In the genomic region with DNA sequence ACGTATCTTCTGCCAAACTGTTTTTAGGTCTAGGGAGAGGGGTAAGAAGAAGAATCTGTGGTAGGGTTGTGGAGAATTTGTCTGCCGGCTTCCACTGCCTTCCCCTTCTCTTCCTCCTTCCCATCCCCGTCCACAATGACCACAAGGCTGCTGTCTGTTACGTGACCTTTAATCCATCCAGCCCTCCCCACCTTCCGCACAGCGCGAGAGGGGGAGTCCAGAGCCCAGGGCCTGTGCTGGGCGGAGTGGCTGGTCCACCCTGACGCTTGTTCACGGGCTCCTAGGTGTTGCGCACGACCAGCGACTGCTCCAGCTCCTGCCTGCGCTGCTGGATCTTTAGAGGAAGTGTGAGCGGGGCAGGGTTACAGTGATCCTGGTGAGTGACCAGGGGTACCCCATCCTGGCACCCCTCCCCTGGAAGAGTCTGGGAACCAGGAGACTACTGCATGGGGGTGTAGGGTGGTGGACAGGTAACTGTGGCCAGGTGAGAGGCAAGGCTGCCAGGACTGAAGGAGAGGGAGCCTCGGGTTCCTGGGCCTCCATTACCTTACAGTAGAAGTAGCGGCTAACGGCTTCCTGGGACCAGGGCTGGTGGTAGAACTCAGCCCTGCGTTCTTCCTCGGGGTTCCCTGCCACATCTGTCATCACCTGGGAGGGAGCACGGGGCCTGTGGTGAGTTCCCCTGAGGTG, we compare ENCODE assay signal across 14 mouse cellular contexts. TPM values are rescaled to one million over a fixed set of nuclear protein-coding genes. Genes with fewer than 3 reads are reported as not detected.
DNase-seq lines count a peak whose midpoint lies in the region; ATAC-seq and TF ChIP-seq lines count a peak whose summit lies in the region.
"Had no signal": no experiment of that assay in that cellular context is flagged by ENCODE, and none has a peak within 500 bp of the region (broad histone marks: within the 10 kb centered on the region; RNA-seq: fewer than 3 reads in every experiment).

No protein-coding gene starts in this region.

- peaks cover 20% of the 10 kb centered on the region for H3K27me3 ChIP-seq in hindbrain, embryonic 13.5 days
- no peaks in the 10 kb centered on the region for H3K27me3 ChIP-seq in hindbrain, postnatal 0 days (ENCODE audit: insufficient read depth, low read length)
- peaks cover 22% of the 10 kb centered on the region for H3K27me3 ChIP-seq in midbrain, embryonic 12.5 days
- H3K27me3 ChIP-seq in midbrain, embryonic 14.5 days (ENCODE audit: control insufficient read depth, insufficient read depth, low read length): no peaks in the 10 kb centered on the region
- H3K27me3 ChIP-seq in intestine, embryonic 14.5 days (replicated peaks; ENCODE audit: control insufficient read depth, insufficient read depth, low read length): no peaks in the 10 kb centered on the region
- H3K27me3 ChIP-seq: limb, embryonic 13.5 days had no signal

- DNase-seq in hindbrain, postnatal 0 days (ENCODE audit: low spot score): no peak
- DNase-seq in midbrain, embryonic 14.5 days: no peak
- DNase-seq in intestine, embryonic 14.5 days (ENCODE audit: low spot score): no peak
- DNase-seq in gastrocnemius, adult 8-10 months (ENCODE audit: low spot score in 2 of 2): no peak
- no peak for DNase-seq in layer of hippocampus, adult 8-10 months (ENCODE audit: low spot score in 2 of 2)
- DNase-seq: thymus, postnatal 14 days had no signal

- H3K4me1 ChIP-seq in hindbrain, embryonic 13.5 days (replicated peaks): peaks cover 56% of the 10 kb centered on the region
- H3K4me1 ChIP-seq in hindbrain, postnatal 0 days (ENCODE audit: insufficient read depth, low read length): peaks cover 16% of the 10 kb centered on the region
- peaks cover 58% of the 10 kb centered on the region for H3K4me1 ChIP-seq in midbrain, embryonic 12.5 days
- peaks cover 27% of the 10 kb centered on the region for H3K4me1 ChIP-seq in midbrain, embryonic 14.5 days (ENCODE audit: control insufficient read depth, insufficient read depth, low read length)
- peaks cover 8% of the 10 kb centered on the region for H3K4me1 ChIP-seq in intestine, embryonic 14.5 days (replicated peaks; ENCODE audit: control insufficient read depth, insufficient read depth, low read length)

- peaks cover 71% of the 10 kb centered on the region for H3K36me3 ChIP-seq in hindbrain, embryonic 13.5 days
- peaks cover 17% of the 10 kb centered on the region for H3K36me3 ChIP-seq in hindbrain, postnatal 0 days (ENCODE audit: insufficient read depth, low read length)
- H3K36me3 ChIP-seq in midbrain, embryonic 12.5 days: peaks cover 75% of the 10 kb centered on the region
- H3K36me3 ChIP-seq in midbrain, embryonic 14.5 days (ENCODE audit: control insufficient read depth, insufficient read depth, low read length): peaks cover 68% of the 10 kb centered on the region
- peaks cover 50% of the 10 kb centered on the region for H3K36me3 ChIP-seq in intestine, embryonic 14.5 days (ENCODE audit: control insufficient read depth, insufficient read depth, low read length)

- H3K4me2 ChIP-seq in hindbrain, embryonic 13.5 days: no peak overlapping the region
- H3K4me2 ChIP-seq in hindbrain, postnatal 0 days (ENCODE audit: low read depth, low read length): no peak overlapping the region
- H3K4me2 ChIP-seq in midbrain, embryonic 12.5 days (replicated peaks): no peak overlapping the region
- no peak overlapping the region for H3K4me2 ChIP-seq in midbrain, embryonic 14.5 days (ENCODE audit: low read length)
- 0 out of 2 replicates have a peak overlapping the region, but pooled peaks have one; percentile 3 for H3K4me2 ChIP-seq in intestine, embryonic 14.5 days (ENCODE audit: low read length)
- H3K4me2 ChIP-seq: limb, embryonic 13.5 days had no signal

- no peak for ATAC-seq in hindbrain, embryonic 13.5 days (ENCODE audit: low FRiP score)
- no peak for ATAC-seq in hindbrain, postnatal 0 days
- ATAC-seq in midbrain, embryonic 12.5 days (ENCODE audit: low FRiP score, low read depth): no peak
- ATAC-seq in midbrain, embryonic 14.5 days (ENCODE audit: low FRiP score, low TSS enrichment): no peak
- no peak for ATAC-seq in intestine, embryonic 14.5 days (replicated peaks; ENCODE audit: low FRiP score, low TSS enrichment, low read depth)
- ATAC-seq in megakaryocyte, adult 5-6 weeks (ENCODE audit: poor library complexity, severe bottlenecking): peak; percentile 40

- peak overlapping the region; percentile 53; the same call in 1 of the 2 replicates for H3K9ac ChIP-seq in hindbrain, embryonic 13.5 days
- H3K9ac ChIP-seq in hindbrain, postnatal 0 days (replicated peaks; ENCODE audit: low read length): no peak overlapping the region
- 0 out of 2 replicates have a peak overlapping the region, but pooled peaks have one; percentile 15 for H3K9ac ChIP-seq in midbrain, embryonic 12.5 days (replicated peaks)
- H3K9ac ChIP-seq in midbrain, embryonic 14.5 days (replicated peaks; ENCODE audit: low read length): no peak overlapping the region
- no peak overlapping the region for H3K9ac ChIP-seq in intestine, embryonic 14.5 days (ENCODE audit: low read length)

- H3K4me3 ChIP-seq in hindbrain, embryonic 13.5 days: no peak overlapping the region
- no peak overlapping the region for H3K4me3 ChIP-seq in hindbrain, postnatal 0 days (ENCODE audit: low read length)
- no peak overlapping the region for H3K4me3 ChIP-seq in midbrain, embryonic 12.5 days
- H3K4me3 ChIP-seq in midbrain, embryonic 14.5 days (replicated peaks; ENCODE audit: low read depth, low read length): no peak overlapping the region
- no peak overlapping the region for H3K4me3 ChIP-seq in intestine, embryonic 14.5 days (ENCODE audit: low read depth, low read length)
- H3K4me3 ChIP-seq: limb, embryonic 13.5 days had no signal

- H3K27ac ChIP-seq in hindbrain, embryonic 13.5 days: no peak overlapping the region
- H3K27ac ChIP-seq in hindbrain, postnatal 0 days: no peak overlapping the region
- H3K27ac ChIP-seq in midbrain, embryonic 12.5 days (replicated peaks): no peak overlapping the region
- H3K27ac ChIP-seq in midbrain, embryonic 14.5 days (replicated peaks; ENCODE audit: low read depth, low read length): no peak overlapping the region
- H3K27ac ChIP-seq in intestine, embryonic 14.5 days (ENCODE audit: low read depth): no peak overlapping the region
- H3K27ac ChIP-seq: limb, embryonic 13.5 days had no signal

- no peak for TF ChIP-seq CTCF in hindbrain, postnatal 0 days (IDR thresholded peaks at IDR 0.05; ENCODE audit: low read depth)

- H3K9me3 ChIP-seq in hindbrain, embryonic 13.5 days: no peaks in the 10 kb centered on the region
- H3K9me3 ChIP-seq in hindbrain, postnatal 0 days (ENCODE audit: low read length): no peaks in the 10 kb centered on the region
- H3K9me3 ChIP-seq in midbrain, embryonic 12.5 days: no peaks in the 10 kb centered on the region
- no peaks in the 10 kb centered on the region for H3K9me3 ChIP-seq in midbrain, embryonic 14.5 days (ENCODE audit: control insufficient read depth, low read length)
- H3K9me3 ChIP-seq in intestine, embryonic 14.5 days (ENCODE audit: control insufficient read depth, low read length): no peaks in the 10 kb centered on the region
- H3K9me3 ChIP-seq: limb, embryonic 13.5 days had no signal

- WGBS in hindbrain, embryonic 13.5 days: 68% methylated on average over 21 of the region's 21 CpGs
- WGBS in hindbrain, postnatal 0 days: 76% methylated on average over 21 of the region's 21 CpGs
- 67% methylated on average over 21 of the region's 21 CpGs for WGBS in midbrain, embryonic 12.5 days
- WGBS in midbrain, embryonic 14.5 days: 65% methylated on average over 21 of the region's 21 CpGs
- 66% methylated on average over 21 of the region's 21 CpGs for whole genome bisulfite sequencing in intestine, embryonic 14.5 days

RNA-seq across cellular contexts. Expression of gene Chpf2, which starts 6.1 kb away (rescaled TPM):
- 17.4 and 19.9 TPM in 2 replicates for polyA plus RNA-seq in hindbrain, embryonic 13.5 days (2015; fragmentation: Nextera tagmentation; extraction: Ambion mirVana)
- 38.3 and 46.2 TPM in 2 replicates for total RNA-seq in hindbrain, postnatal 0 days (2014; rRNA removed)
- 25.0 and 26.9 TPM in 2 replicates for polyA plus RNA-seq in hindbrain, postnatal 0 days (2015; fragmentation: Nextera tagmentation; extraction: Ambion mirVana)
- polyA plus RNA-seq in midbrain, embryonic 12.5 days (2016; fragmentation: Nextera tagmentation; extraction: Ambion mirVana): 18.3 and 22.1 TPM in 2 replicates
- polyA plus RNA-seq in midbrain, embryonic 14.5 days (2014; fragmentation: Nextera tagmentation; extraction: Ambion mirVana): 12.4 and 19.4 TPM in 2 replicates
- polyA plus RNA-seq in intestine, embryonic 14.5 days (2014; fragmentation: Nextera tagmentation; extraction: Ambion mirVana): 8.6 and 10.6 TPM in 2 replicates
- 5.0 and 5.1 TPM in 2 replicates for total RNA-seq in megakaryocyte, adult 5-6 weeks (2015)
- 11.3 and 13.5 TPM in 2 replicates for total RNA-seq in megakaryocyte, adult 5-6 weeks (2017)
- total RNA-seq in gastrocnemius, adult 8-10 months (2022): 10 to 100 TPM in 3 of 4 experiments, 1 to 10 TPM in 1; 8.5 to 14.5 (median 12.4) TPM
- 10 to 100 TPM; 68.4 to 78.7 (median 75.5) TPM for total RNA-seq in layer of hippocampus, adult 8-10 months (2022)

RNA-seq across cellular contexts. Expression of gene Abcf2, which starts 15.3 kb away (rescaled TPM):
- polyA plus RNA-seq in hindbrain, embryonic 13.5 days (2015; fragmentation: Nextera tagmentation; extraction: Ambion mirVana): 91.6 and 92.3 TPM in 2 replicates
- total RNA-seq in hindbrain, postnatal 0 days (2014; rRNA removed): 60.6 and 65.6 TPM in 2 replicates
- 65.4 and 66.5 TPM in 2 replicates for polyA plus RNA-seq in hindbrain, postnatal 0 days (2015; fragmentation: Nextera tagmentation; extraction: Ambion mirVana)
- polyA plus RNA-seq in midbrain, embryonic 12.5 days (2016; fragmentation: Nextera tagmentation; extraction: Ambion mirVana): 126 TPM in 2 replicates
- 79.3 and 88.1 TPM in 2 replicates for polyA plus RNA-seq in midbrain, embryonic 14.5 days (2014; fragmentation: Nextera tagmentation; extraction: Ambion mirVana)
- polyA plus RNA-seq in intestine, embryonic 14.5 days (2014; fragmentation: Nextera tagmentation; extraction: Ambion mirVana): 97.6 and 98.4 TPM in 2 replicates
- total RNA-seq in megakaryocyte, adult 5-6 weeks (2015): 18.1 and 24.0 TPM in 2 replicates
- total RNA-seq in megakaryocyte, adult 5-6 weeks (2017): 53.7 and 54.5 TPM in 2 replicates
- total RNA-seq in gastrocnemius, adult 8-10 months (2022): 100 to 1,000 TPM; 114 to 132 (median 122) TPM
- total RNA-seq in layer of hippocampus, adult 8-10 months (2022): 10 to 100 TPM; 75.3 to 86.0 (median 78.3) TPM

RNA-seq across cellular contexts. Expression of gene Smarcd3, which starts 31.6 kb away (rescaled TPM):
- 86.2 and 87.6 TPM in 2 replicates for polyA plus RNA-seq in hindbrain, embryonic 13.5 days (2015; fragmentation: Nextera tagmentation; extraction: Ambion mirVana)
- 246 and 262 TPM in 2 replicates for total RNA-seq in hindbrain, postnatal 0 days (2014; rRNA removed)
- 114 and 128 TPM in 2 replicates for polyA plus RNA-seq in hindbrain, postnatal 0 days (2015; fragmentation: Nextera tagmentation; extraction: Ambion mirVana)
- polyA plus RNA-seq in midbrain, embryonic 12.5 days (2016; fragmentation: Nextera tagmentation; extraction: Ambion mirVana): 108 and 120 TPM in 2 replicates
- 158 and 199 TPM in 2 replicates for polyA plus RNA-seq in midbrain, embryonic 14.5 days (2014; fragmentation: Nextera tagmentation; extraction: Ambion mirVana)
- 26.2 and 27.5 TPM in 2 replicates for polyA plus RNA-seq in intestine, embryonic 14.5 days (2014; fragmentation: Nextera tagmentation; extraction: Ambion mirVana)
- not detected in 2 replicates for total RNA-seq in megakaryocyte, adult 5-6 weeks (2015)
- 0.07 TPM in 1 of 2 replicates, not detected in the other for total RNA-seq in megakaryocyte, adult 5-6 weeks (2017)
- total RNA-seq in gastrocnemius, adult 8-10 months (2022): 100 to 1,000 TPM; 207 to 267 (median 221) TPM
- total RNA-seq in layer of hippocampus, adult 8-10 months (2022): 10 to 100 TPM; 85.5 to 92.0 (median 89.1) TPM

RNA-seq across cellular contexts. Expression of gene 4931409K22Rik, which starts 36.0 kb away (rescaled TPM):
- polyA plus RNA-seq in hindbrain, embryonic 13.5 days (2015; fragmentation: Nextera tagmentation; extraction: Ambion mirVana): 0.12 and 0.19 TPM in 2 replicates
- total RNA-seq in hindbrain, postnatal 0 days (2014; rRNA removed): not detected in 2 replicates
- polyA plus RNA-seq in hindbrain, postnatal 0 days (2015; fragmentation: Nextera tagmentation; extraction: Ambion mirVana): 0.09 and 0.16 TPM in 2 replicates
- polyA plus RNA-seq in midbrain, embryonic 12.5 days (2016; fragmentation: Nextera tagmentation; extraction: Ambion mirVana): 0.06 and 0.09 TPM in 2 replicates
- polyA plus RNA-seq in midbrain, embryonic 14.5 days (2014; fragmentation: Nextera tagmentation; extraction: Ambion mirVana): not detected in 2 replicates
- 0.15 TPM in 1 of 2 replicates, not detected in the other for polyA plus RNA-seq in intestine, embryonic 14.5 days (2014; fragmentation: Nextera tagmentation; extraction: Ambion mirVana)
- not detected in 2 replicates for total RNA-seq in megakaryocyte, adult 5-6 weeks (2015)
- total RNA-seq in megakaryocyte, adult 5-6 weeks (2017): not detected in 2 replicates
- not detected for total RNA-seq in gastrocnemius, adult 8-10 months (2022)
- total RNA-seq in layer of hippocampus, adult 8-10 months (2022): under 1 TPM in 1 of 4 experiments, not detected in 3; 0.36 TPM
- total RNA-seq: heart, postnatal 10 days; layer of hippocampus, postnatal 10 days had no signal
- polyA plus RNA-seq: embryonic facial prominence, embryonic 11.5 days; spleen, adult 2 months had no signal

RNA-seq across cellular contexts. Expression of gene Asb10, which starts 51.8 kb away (rescaled TPM):
- polyA plus RNA-seq in hindbrain, embryonic 13.5 days (2015; fragmentation: Nextera tagmentation; extraction: Ambion mirVana): 0.16 and 0.49 TPM in 2 replicates
- total RNA-seq in hindbrain, postnatal 0 days (2014; rRNA removed): 0.10 TPM in 1 of 2 replicates, not detected in the other
- polyA plus RNA-seq in hindbrain, postnatal 0 days (2015; fragmentation: Nextera tagmentation; extraction: Ambion mirVana): 0.16 and 0.21 TPM in 2 replicates
- polyA plus RNA-seq in midbrain, embryonic 12.5 days (2016; fragmentation: Nextera tagmentation; extraction: Ambion mirVana): 0.16 and 0.19 TPM in 2 replicates
- polyA plus RNA-seq in midbrain, embryonic 14.5 days (2014; fragmentation: Nextera tagmentation; extraction: Ambion mirVana): 0.09 and 0.12 TPM in 2 replicates
- polyA plus RNA-seq in intestine, embryonic 14.5 days (2014; fragmentation: Nextera tagmentation; extraction: Ambion mirVana): 0.28 and 0.32 TPM in 2 replicates
- not detected in 2 replicates for total RNA-seq in megakaryocyte, adult 5-6 weeks (2015)
- total RNA-seq in megakaryocyte, adult 5-6 weeks (2017): not detected in 2 replicates
- 100 to 1,000 TPM; 101 to 130 (median 119) TPM for total RNA-seq in gastrocnemius, adult 8-10 months (2022)
- 1 to 10 TPM in 2 of 4 experiments, under 1 TPM in 2; 0.19 to 5.8 (median 3.0) TPM for total RNA-seq in layer of hippocampus, adult 8-10 months (2022)

Comparison
In these comparisons a context has a peak if more than half of its experiments do, and no peak if none do; other contexts are left out.
1. H3K9ac ChIP-seq: peak in hindbrain, embryonic 13.5 days (single experiment) and midbrain, embryonic 12.5 days (single experiment); none in hindbrain, postnatal 0 days (single experiment), midbrain, embryonic 14.5 days (single experiment) and intestine, embryonic 14.5 days (single experiment).